Mouse (Mus musculus) heart, embryonic 13.5 days (tissue): ENCODE measurements around the gene Fosl1. TPM values are rescaled to one million over a fixed set of nuclear protein-coding genes. Genes with fewer than 3 reads are reported as not detected.
"Not testable (repeated sequence)": the region's sequence is repeated elsewhere in the genome, so short reads cannot be mapped to it uniquely, and the experiment has no call there.

Experiments used
- ATAC-seq: fragments of 200-750 bp; cut with Nextera tagmentation; 2 replicates; pipeline ENCODE4 v1.8.0; 2017; ENCODE audit warnings: moderate TSS enrichment; ENCODE audit not compliant: insufficient number of reproducible peaks, low FRiP score, low TSS enrichment; ENCODE audit errors: extremely low read depth
- H3K27ac ChIP-seq: fragments of 300-500 bp; sonication (generic); replicated peaks from 2 replicates; pipeline ENCODE4 v1.5.1; 2015; ENCODE audit warnings: moderate library complexity, mild to moderate bottlenecking, inconsistent platforms
- H3K27me3 ChIP-seq: fragments of 300-500 bp; sonication (generic); replicated peaks from 2 replicates; pipeline ENCODE4 v1.6.1; 2015; ENCODE audit warnings: mild to moderate bottlenecking, inconsistent platforms
- H3K36me3 ChIP-seq: fragments of 300-500 bp; sonication (generic); 2 replicates; pipeline ENCODE4 v1.6.1; 2015; ENCODE audit warnings: mild to moderate bottlenecking, inconsistent platforms
- H3K4me1 ChIP-seq: fragments of 300-500 bp; sonication (generic); 2 replicates; pipeline ENCODE4 v1.6.1; 2015; ENCODE audit warnings: inconsistent platforms
- H3K4me2 ChIP-seq: fragments of 300-500 bp; sonication (generic); 2 replicates; pipeline ENCODE4 v1.6.1; 2015; ENCODE audit warnings: inconsistent platforms, mild to moderate bottlenecking, moderate library complexity
- H3K4me3 ChIP-seq: fragments of 300-500 bp; sonication (generic); 2 replicates; pipeline ENCODE4 v1.5.1; 2015; ENCODE audit warnings: moderate library complexity, mild to moderate bottlenecking, inconsistent platforms
- H3K9ac ChIP-seq: fragments of 300-500 bp; sonication (generic); 2 replicates; pipeline ENCODE4 v1.6.1; 2015; ENCODE audit warnings: inconsistent platforms, mild to moderate bottlenecking, moderate library complexity
- H3K9me3 ChIP-seq: fragments of 300-500 bp; sonication (generic); 2 replicates; pipeline ENCODE4 v1.6.1; 2016; ENCODE audit warnings: inconsistent platforms
- WGBS: fragments of 180-500 bp; shearing (Covaris S2); methylation state at CpG from one replicate; pipeline ENCODE4 v1.1.7; 2015; ENCODE audit warnings: mixed read lengths; 5-methylcytosine and 5-hydroxymethylcytosine counted together
- polyA plus RNA-seq: library from polyadenylated mRNA; unstranded; fragments of >200 nt; fragmentation: Nextera tagmentation; extraction: Ambion mirVana; gene quantifications from 2 replicates; pipeline ENCODE4 v1.2.1, GENCODE M21; 2015

The Fosl1 gene
- polyA plus RNA-seq, 1 experiment from 2014 or later = not detected

DNA sequence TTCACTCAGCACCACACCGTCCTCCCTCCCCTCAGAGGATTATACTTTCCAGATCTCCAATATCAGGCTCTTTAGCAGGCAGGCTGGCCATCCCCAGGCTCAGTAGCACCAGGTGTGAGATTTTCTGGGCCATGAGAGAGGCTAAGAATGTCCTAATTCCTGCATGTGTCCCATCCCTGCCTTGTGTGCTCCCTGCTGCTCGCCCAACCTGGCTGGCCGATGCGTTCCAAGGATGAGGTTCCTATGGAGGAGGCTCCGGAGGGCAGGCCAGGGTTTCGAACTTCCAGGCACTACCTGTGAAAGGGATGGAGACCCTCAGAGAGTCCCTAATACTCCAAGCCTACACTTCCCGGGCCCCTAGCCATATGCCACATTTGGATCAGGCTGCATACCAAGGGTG lies 38.5 kb downstream of the Fosl1 start:
- peaks cover 59% of the 10 kb centered on the region for H3K36me3 ChIP-seq
- 93% methylated on average over 7 of the region's 7 CpGs for WGBS
- no peaks in the 10 kb centered on the region for H3K27me3 ChIP-seq

DNA sequence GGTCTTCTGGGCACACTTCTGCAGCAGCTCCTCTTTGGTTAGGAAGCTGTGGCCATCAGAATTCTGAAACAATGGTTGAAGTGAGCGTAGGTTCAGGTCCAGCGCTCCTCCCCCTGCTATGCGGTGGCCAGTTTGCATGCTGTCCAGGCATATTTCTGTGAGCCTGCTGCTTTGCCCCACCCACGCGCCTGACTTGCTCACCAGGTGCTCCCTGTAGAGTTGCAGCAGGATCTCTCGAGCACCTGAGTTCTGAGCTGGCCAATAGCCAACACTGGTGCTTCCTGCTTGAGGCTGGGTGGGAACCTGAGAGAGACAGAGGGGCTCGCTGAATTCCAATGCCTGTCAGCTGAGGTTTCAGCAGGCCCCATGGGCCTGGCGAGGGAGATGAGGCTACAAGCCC lies 38.9 kb downstream of the Fosl1 start:
- Histone ChIP-seq H3K9ac (peak overlapping the region; percentile 88; the same call in 1 of the 2 replicates), H3K9me3 (no peaks in the 10 kb centered on the region), H3K4me2 (0 out of 2 replicates have a peak overlapping the region, but pooled peaks have one; percentile 91), H3K27me3 (no peaks in the 10 kb centered on the region), H3K27ac (no peak overlapping the region), H3K36me3 (peaks cover 55% of the 10 kb centered on the region), H3K4me3 (no peak overlapping the region), H3K4me1 (peaks cover 27% of the 10 kb centered on the region)
- no peak for ATAC-seq
- 84% methylated on average over 8 of the region's 8 CpGs for WGBS

More for the DNA sequence above, 38.5 kb downstream of the Fosl1 start:
- Histone ChIP-seq H3K4me3 (no peak overlapping the region), H3K27ac (no peak overlapping the region), H3K9me3 (no peaks in the 10 kb centered on the region), H3K9ac (no peak overlapping the region), H3K4me1 (peaks cover 27% of the 10 kb centered on the region), H3K4me2 (no peak overlapping the region)
- no peak for ATAC-seq

DNA sequence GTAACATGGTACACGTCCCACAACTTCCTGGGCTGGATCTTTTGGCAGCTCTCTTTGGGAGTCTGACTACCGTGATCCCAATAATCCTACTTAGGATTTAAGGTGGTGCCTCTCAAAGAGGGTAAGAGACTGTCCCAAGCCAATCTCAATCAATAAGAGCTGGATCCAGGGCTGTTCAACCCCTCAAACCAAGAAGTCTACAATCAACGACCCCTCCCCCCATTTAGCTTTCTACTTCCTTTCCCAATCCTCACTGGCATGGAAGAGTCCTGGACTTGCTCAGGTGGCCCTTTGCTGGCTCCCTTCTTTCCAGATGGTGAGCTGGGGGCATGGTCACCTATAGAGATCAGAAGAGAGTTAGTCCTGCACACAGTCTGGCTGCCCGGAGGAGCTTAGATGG lies 39.4 kb downstream of the Fosl1 start:
- peaks cover 51% of the 10 kb centered on the region for H3K36me3 ChIP-seq
- H3K27me3 ChIP-seq = no peaks in the 10 kb centered on the region
- H3K4me1 ChIP-seq = peaks cover 28% of the 10 kb centered on the region
- H3K27ac ChIP-seq = 0 out of 2 replicates have a peak overlapping the region, but pooled peaks have one; percentile 6
- ATAC-seq = no peak
- H3K9me3 ChIP-seq = no peaks in the 10 kb centered on the region
- H3K4me3 ChIP-seq = peak overlapping the region; percentile 100
- peak overlapping the region; percentile 91 for H3K4me2 ChIP-seq
- peak overlapping the region; percentile 88 for H3K9ac ChIP-seq
- 86% methylated on average over 4 of the region's 4 CpGs for WGBS

DNA sequence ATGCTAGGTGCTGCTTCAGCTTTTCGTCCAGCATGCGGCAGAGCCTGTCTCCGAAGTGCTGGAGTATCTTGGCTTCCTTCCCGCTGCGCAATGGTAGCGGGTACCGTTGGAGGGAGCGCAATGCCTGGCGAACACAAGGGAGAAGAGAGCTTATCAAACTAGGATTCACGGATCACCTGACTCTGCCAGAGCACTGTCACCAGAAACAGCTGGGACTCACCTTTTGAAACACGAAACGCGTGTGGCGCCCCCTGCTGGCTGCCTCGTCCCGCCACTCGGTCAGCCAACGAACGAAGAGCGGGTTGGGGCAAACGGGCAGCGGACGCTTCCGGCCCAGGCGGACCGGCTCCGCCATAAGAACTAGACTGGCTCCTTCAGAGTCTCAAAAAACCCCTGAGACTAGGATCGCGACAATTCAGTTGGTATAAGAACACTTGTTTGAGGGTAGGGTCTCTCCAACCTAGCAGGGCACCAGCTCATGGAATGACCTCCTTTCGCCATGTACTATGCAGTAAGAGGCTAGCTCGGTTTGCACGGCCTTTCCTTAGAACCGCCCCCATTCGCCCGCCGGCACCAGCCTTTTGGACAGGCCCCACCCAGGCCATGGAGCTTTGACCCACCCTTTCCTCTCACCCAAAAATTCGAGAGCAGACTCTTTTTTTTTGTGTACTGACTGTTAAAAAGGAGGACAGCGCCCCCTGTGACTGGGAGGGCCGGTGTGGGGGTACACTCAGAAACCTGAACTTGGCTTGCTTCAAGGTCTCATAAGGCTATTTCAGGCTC lies 40.6 kb downstream of the Fosl1 start, which contains the start of gene Mus81:
TSS of gene Mus81 (minus strand) at position 635 of the 783 bp plus-strand sequence.
- ATAC-seq = peak; percentile 58; the same call in 1 of the 2 replicates
- H3K9ac ChIP-seq = peak within 1 kb of the TSS; percentile 88
- peak within 1 kb of the TSS; percentile 91 for H3K4me2 ChIP-seq
- H3K36me3 ChIP-seq = peaks cover 51% of the 10 kb centered on the region
- H3K27ac ChIP-seq = peak within 1 kb of the TSS; percentile 99
- H3K9me3 ChIP-seq = no peaks in the 10 kb centered on the region
- under 1% methylated on average over 39 of the region's 39 CpGs for WGBS
- H3K27me3 ChIP-seq = no peaks in the 10 kb centered on the region
- peak within 1 kb of the TSS; percentile 100 for H3K4me3 ChIP-seq
- peaks cover 40% of the 10 kb centered on the region for H3K4me1 ChIP-seq

DNA sequence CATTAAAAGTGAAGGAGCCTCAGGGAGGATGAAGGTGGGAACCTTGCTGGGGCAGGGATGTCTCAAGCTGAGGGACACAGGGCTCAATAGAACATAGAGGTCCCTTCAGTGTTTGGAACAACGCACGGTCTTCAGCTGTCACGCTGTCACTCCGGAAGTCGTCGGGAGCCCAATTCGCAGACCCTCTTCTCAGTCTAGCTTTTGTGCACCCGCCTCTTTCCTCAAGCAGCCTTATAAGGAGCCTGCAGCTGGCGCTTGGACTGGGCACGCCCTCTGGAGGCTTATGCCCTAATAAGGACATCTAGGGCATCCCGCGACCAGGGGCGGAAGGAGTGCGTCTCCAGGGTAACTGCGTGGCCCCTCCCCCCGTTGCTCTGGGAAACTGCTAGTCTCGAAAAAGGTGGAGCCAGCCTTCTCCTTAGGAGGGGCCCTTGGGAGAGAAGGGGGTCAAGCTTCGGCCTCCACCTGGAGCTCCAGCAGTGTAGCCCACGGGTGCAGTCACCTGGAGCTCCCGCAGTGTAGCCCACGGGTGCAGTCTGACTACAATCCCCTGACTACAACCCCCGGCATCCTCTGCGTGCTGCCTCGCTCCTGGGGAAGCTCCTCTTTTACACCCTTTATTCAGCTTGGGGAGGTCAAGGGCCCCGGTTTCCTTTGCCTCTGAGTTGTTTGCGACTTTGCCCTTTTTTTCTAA lies 41.7 kb downstream of the Fosl1 start:
- peaks cover 44% of the 10 kb centered on the region for H3K4me1 ChIP-seq
- H3K27ac ChIP-seq = peak overlapping the region; percentile 99
- peaks cover 51% of the 10 kb centered on the region for H3K36me3 ChIP-seq
- H3K27me3 ChIP-seq = no peaks in the 10 kb centered on the region
- no peaks in the 10 kb centered on the region for H3K9me3 ChIP-seq
- WGBS = 0% methylated on average over 26 of the region's 26 CpGs
- H3K4me3 ChIP-seq = peak overlapping the region; percentile 100
- ATAC-seq = peak; percentile 82
- peak overlapping the region; percentile 91 for H3K4me2 ChIP-seq
- H3K9ac ChIP-seq = peak overlapping the region; percentile 88

DNA sequence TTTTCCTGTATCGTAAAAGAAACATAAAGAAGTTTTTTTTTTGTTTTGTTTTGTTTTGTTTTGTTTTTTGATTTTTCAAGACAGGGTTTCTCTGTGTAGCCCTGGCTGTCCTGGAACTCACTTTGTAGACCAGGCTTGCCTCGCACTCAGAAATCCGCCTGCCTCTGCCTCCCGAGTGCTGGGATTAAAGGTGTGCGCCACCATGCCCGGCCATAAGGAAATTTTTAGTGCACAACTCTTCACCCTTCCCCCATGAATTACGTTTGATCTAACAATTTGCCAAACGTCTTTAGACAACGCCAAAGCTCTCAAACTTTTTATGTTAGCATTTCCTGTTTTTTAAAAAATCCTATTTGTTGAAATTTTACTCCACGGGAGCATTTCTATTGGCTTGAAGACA lies 42.4 kb downstream of the Fosl1 start:
- ATAC-seq, H3K27me3 ChIP-seq, H3K9me3 ChIP-seq: not testable (repeated sequence)
- Histone ChIP-seq H3K4me3 (peak overlapping the region; percentile 100), H3K27ac (peak overlapping the region; percentile 99), H3K9ac (0 out of 2 replicates have a peak overlapping the region, but pooled peaks have one; percentile 54), H3K4me1 (peaks cover 44% of the 10 kb centered on the region), H3K4me2 (peak overlapping the region; percentile 91), H3K36me3 (peaks cover 51% of the 10 kb centered on the region)
- WGBS = 45% methylated on average over 10 of the region's 10 CpGs

DNA sequence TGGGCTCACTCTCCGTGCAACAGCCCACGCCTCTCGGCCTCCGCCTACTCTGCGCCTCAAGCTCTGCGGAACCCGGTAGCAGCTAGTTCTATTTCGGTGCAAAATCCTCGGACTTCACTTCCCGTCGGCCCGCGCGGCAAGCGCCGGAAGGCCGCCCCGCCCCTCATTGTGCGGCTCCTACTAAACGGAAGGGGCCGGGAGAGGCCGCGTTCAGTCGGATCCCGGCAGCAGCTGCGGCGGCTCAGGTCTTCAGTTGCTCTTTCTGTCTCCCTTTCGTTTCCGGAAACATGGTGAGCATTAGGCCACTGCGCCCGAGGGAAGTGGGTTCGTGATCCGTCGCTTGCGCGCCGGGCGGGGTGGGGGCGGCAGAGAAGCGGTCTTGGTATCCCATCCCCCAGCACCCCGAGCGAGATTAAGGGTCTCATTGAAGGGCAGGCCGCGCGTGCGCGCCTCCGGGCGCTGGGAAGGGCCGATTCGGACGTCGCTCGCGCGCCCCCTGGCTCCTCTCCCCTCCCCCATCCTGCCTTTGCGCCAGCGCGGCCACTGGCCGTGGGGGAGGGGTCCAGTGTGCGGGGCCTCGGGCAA lies 43.1 kb downstream of the Fosl1 start, which contains the start of gene Cfl1:
TSS of gene Cfl1 (plus strand) at position 143 of the 585 bp plus-strand sequence.
- Histone ChIP-seq H3K27ac (peak within 1 kb of the TSS; percentile 99), H3K9ac (peak within 1 kb of the TSS; percentile 99), H3K4me2 (peak within 1 kb of the TSS; percentile 91), H3K27me3 (no peaks in the 10 kb centered on the region), H3K4me1 (peaks cover 44% of the 10 kb centered on the region), H3K36me3 (peaks cover 51% of the 10 kb centered on the region), H3K9me3 (no peaks in the 10 kb centered on the region), H3K4me3 (peak within 1 kb of the TSS; percentile 100)
- ATAC-seq = peak; percentile 37
- under 1% methylated on average over 61 of the region's 62 CpGs for WGBS

DNA sequence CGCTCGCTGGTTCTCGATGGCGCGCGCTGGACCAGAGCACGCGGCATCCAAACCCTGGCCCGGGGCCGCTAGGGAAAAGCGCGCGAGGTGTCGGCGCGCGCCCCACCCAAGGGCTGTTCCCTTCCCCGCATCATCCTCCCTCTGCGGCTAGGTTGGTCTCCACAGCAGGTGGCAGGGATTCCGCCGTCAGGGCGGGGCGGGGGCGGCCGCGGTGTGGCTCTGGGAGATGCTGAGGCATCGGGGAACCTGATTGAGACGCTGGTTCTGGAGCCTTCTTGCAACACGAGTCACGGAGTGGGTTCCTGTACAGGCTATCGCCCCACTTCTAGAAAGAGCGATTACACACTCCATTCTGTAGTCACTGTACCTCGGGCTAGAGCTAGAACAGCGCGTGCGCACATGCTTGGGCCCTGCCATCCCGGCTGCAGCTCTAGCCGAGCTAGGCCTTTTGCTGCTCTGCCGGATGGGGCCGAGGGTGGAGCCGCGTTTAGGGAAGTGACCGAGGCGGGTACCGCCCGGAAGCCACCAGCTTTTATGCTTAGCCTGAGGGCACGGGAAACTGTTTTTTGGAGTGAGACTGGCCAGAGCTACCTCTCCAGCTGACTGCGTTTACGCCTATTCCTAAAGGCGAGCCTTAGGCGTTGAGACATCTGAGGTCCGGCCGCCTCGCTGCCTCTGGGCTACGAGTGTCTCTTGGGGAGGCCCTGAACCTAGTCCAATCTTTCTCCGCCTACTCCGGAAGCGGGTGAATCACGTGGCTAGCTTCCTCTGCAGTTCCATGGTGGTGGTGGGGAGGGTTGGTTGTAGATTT lies 43.8 kb downstream of the Fosl1 start:
- H3K9me3 ChIP-seq = no peaks in the 10 kb centered on the region
- peak overlapping the region; percentile 99 for H3K9ac ChIP-seq
- H3K4me2 ChIP-seq = peak overlapping the region; percentile 91
- H3K27me3 ChIP-seq = no peaks in the 10 kb centered on the region
- peak overlapping the region; percentile 99 for H3K27ac ChIP-seq
- peak overlapping the region; percentile 100 for H3K4me3 ChIP-seq
- H3K4me1 ChIP-seq = peaks cover 44% of the 10 kb centered on the region
- WGBS = under 1% methylated on average over 43 of the region's 59 CpGs
- peak; percentile 0; the same call in 1 of the 2 replicates for ATAC-seq
- peaks cover 51% of the 10 kb centered on the region for H3K36me3 ChIP-seq

DNA sequence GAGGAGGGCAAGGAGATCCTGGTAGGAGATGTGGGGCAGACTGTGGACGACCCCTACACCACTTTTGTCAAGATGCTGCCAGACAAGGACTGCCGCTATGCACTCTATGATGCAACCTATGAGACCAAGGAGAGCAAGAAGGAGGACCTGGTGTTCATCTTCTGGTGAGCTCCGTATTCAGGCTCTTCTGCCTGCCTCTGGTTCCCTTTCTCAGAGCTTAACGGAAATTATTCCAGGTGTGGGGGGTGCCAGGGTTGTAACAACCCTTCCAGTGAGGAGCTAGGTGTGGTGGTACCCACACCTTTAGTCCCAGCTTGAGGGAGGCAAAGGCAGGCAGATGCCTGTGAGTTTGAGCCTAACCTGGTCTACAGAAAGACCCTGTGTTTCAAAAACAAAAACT lies 45.3 kb downstream of the Fosl1 start:
- Histone ChIP-seq H3K9ac (peak overlapping the region; percentile 99; the same call in 1 of the 2 replicates), H3K4me2 (peak overlapping the region; percentile 91)
- 73% methylated on average over 4 of the region's 4 CpGs for WGBS

DNA sequence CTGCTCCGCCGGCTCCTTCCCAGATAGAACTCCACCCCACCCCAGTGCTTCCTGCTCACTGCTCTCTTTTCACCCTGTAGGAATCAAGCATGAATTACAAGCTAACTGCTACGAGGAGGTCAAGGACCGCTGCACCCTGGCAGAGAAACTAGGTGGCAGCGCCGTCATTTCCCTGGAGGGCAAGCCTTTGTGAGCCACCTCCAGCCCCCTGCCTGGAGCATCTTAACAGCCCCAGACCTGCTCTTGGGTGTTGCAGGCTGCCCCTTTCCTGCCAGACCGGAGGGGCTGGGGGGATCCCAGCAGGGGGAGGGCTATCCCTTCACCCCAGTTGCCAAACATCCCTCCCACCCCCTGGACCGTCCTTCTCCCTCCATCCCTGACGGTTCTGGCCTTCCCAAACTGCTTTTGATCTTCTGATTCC lies 46.0 kb downstream of the Fosl1 start:
- not testable (repeated sequence) for ATAC-seq, H3K27me3 ChIP-seq
- WGBS = 69% methylated on average over 9 of the region's 9 CpGs

More for the DNA sequence above, 45.3 kb downstream of the Fosl1 start:
- Histone ChIP-seq H3K36me3 (peaks cover 60% of the 10 kb centered on the region), H3K4me1 (peaks cover 29% of the 10 kb centered on the region), H3K4me3 (peak overlapping the region; percentile 100; the same call in 1 of the 2 replicates), H3K27me3 (no peaks in the 10 kb centered on the region), H3K9me3 (no peaks in the 10 kb centered on the region), H3K27ac (no peak overlapping the region)
- no peak for ATAC-seq

More for the DNA sequence above, 46.0 kb downstream of the Fosl1 start:
- Histone ChIP-seq H3K4me1 (peaks cover 29% of the 10 kb centered on the region), H3K9ac (0 out of 2 replicates have a peak overlapping the region, but pooled peaks have one; percentile 14), H3K36me3 (peaks cover 67% of the 10 kb centered on the region), H3K4me2 (peak overlapping the region; percentile 91; the same call in 1 of the 2 replicates)
- not testable (repeated sequence) for H3K4me3 ChIP-seq, H3K9me3 ChIP-seq, H3K27ac ChIP-seq
